ENCODE assay signal across 2 mouse cellular contexts in genomic region chr4:156235360-156235770, GRCm38 (mm10).
TF ChIP-seq lines count a peak whose summit lies in the region.

No protein-coding gene starts in this region.

TF ChIP-seq in CH12.LX, 34 proteins besides CTCF, POLR2A, EP300 and RAD21:
- TF ChIP-seq ZKSCAN1 (IDR thresholded peaks at IDR 0.05; ENCODE audit: borderline replicate concordance, low read depth, low read length) (no peak), ZNF384 (IDR thresholded peaks at IDR 0.05; ENCODE audit: low read depth, low read length) (no peak), E2F4 (IDR thresholded peaks at IDR 0.05; ENCODE audit: insufficient replicate concordance, low read depth, low read length) (no peak), POLR2AphosphoS2 (IDR thresholded peaks at IDR 0.05; ENCODE audit: low read depth, low read length) (no peak), MAX (IDR thresholded peaks at IDR 0.05; ENCODE audit: low read length) (no peak), TCF12 (IDR thresholded peaks at IDR 0.05; ENCODE audit: low read depth, low read length) (no peak), KAT2A (IDR thresholded peaks at IDR 0.05; ENCODE audit: insufficient replicate concordance, low read length) (no peak), MAZ (IDR thresholded peaks at IDR 0.05; ENCODE audit: low read depth, low read length) (no peak), TBP (conservative IDR thresholded peaks at IDR 0.05; ENCODE audit: low read depth, low read length) (no peak), MEF2A (IDR thresholded peaks at IDR 0.05; ENCODE audit: borderline replicate concordance, low read depth, low read length) (no peak), BHLHE40 (IDR thresholded peaks at IDR 0.05; ENCODE audit: low read depth, low read length) (no peak), PAX5 (IDR thresholded peaks at IDR 0.05; ENCODE audit: low read length) (no peak), NELFE (IDR thresholded peaks at IDR 0.05; ENCODE audit: low read depth, low read length) (no peak), MYC (IDR thresholded peaks at IDR 0.05; ENCODE audit: low read depth, low read length) (no peak), ETS1 (conservative IDR thresholded peaks at IDR 0.05; ENCODE audit: low read depth, low read length) (no peak), CHD2 (IDR thresholded peaks at IDR 0.05; ENCODE audit: low read length) (no peak), MXI1 (IDR thresholded peaks at IDR 0.05; ENCODE audit: low read depth, low read length) (no peak), ZC3H11A (IDR thresholded peaks at IDR 0.05; ENCODE audit: low read depth, low read length) (no peak), RCOR1 (conservative IDR thresholded peaks at IDR 0.05; ENCODE audit: low read depth, low read length) (no peak), USF2 (conservative IDR thresholded peaks at IDR 0.05; ENCODE audit: low read depth, low read length) (no peak)

TF ChIP-seq in myocyte, 11 proteins besides CTCF, POLR2A, EP300 and RAD21:
- TF ChIP-seq POLR2AphosphoS2 (IDR thresholded peaks at IDR 0.05; ENCODE audit: insufficient read length, low read depth) (no peak), USF1 (IDR thresholded peaks at IDR 0.05; ENCODE audit: low read depth) (no peak), TCF3 (IDR thresholded peaks at IDR 0.05; ENCODE audit: insufficient read length, low read depth) (no peak), SRF (IDR thresholded peaks at IDR 0.05; ENCODE audit: control insufficient read depth, insufficient read length, low read depth) (no peak), MYOG (IDR thresholded peaks at IDR 0.05; ENCODE audit: control insufficient read depth in 1 of 3, insufficient read depth in 1 of 3, insufficient read length in 2 of 3, low read depth in 2 of 3) (no peak), MYOD1 (IDR thresholded peaks at IDR 0.05; ENCODE audit: control insufficient read depth in 1 of 3, insufficient read length in 2 of 3, low read depth in 2 of 3) (no peak), MAX (IDR thresholded peaks at IDR 0.05; ENCODE audit: low read depth) (no peak), CEBPB (IDR thresholded peaks at IDR 0.05; ENCODE audit: insufficient read depth, poor library complexity, severe bottlenecking) (no peak), E2F4 (IDR thresholded peaks at IDR 0.05; ENCODE audit: insufficient read depth) (no peak), REST (IDR thresholded peaks at IDR 0.05; ENCODE audit: insufficient read depth, insufficient read length) (no peak), TCF12 (IDR thresholded peaks at IDR 0.05; ENCODE audit: insufficient read depth, poor library complexity, severe bottlenecking) (no peak)
